Mouse (Mus musculus): ENCODE results near the gene Klhl42.

Gene Klhl42

DNA sequence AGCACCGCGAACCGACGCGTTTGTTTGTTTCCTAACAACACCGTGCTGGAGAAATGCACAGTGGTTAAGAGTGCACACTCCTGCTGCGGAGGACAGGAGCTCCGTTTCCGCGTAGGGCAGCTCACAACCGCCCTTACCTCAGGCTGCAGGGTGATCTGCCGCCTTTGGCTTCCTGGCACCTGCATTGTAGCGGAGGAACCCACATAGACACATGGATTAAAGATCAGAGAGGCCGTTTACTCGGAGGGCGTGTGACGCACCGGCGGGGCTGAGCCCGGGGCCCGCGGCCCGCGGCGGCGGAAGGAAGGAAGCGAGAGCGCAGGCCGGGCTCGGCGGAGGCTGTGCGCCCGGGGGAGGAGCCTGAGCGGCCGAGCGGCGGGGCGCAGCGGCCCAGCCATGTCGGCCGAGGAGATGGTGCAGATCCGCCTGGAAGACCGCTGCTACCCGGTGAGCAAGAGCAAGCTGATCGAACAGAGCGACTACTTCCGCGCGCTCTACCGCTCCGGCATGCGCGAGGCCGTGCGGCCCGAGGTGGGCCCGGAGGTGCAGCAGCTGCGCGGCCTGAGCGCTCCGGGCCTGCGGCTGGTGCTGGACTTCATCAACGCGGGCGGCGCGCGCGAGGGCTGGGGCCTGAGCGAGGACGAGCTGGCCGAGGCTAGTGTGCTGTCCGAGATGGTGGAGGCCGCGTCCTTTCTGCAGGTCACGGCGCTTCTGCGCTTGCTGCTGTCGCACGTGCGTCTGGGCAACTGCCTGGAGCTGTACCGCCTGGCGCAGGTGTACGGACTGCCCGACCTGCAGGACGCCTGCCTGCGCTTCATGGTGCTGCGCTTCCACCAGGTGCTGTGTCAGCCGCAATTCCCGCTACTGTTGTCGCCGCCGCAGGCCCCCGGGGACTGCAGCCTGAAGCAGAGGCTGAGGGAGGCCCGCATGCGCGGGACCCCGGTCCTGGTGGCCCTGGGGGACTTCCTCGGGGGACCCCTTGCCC lies at the start of gene Klhl42:
Gene Klhl42 (plus strand): TSS at position 244 of the 985 bp plus-strand sequence.
- peak; percentile 63 for DNase-seq (ENCODE audit: low read depth, low spot score)

DNA sequence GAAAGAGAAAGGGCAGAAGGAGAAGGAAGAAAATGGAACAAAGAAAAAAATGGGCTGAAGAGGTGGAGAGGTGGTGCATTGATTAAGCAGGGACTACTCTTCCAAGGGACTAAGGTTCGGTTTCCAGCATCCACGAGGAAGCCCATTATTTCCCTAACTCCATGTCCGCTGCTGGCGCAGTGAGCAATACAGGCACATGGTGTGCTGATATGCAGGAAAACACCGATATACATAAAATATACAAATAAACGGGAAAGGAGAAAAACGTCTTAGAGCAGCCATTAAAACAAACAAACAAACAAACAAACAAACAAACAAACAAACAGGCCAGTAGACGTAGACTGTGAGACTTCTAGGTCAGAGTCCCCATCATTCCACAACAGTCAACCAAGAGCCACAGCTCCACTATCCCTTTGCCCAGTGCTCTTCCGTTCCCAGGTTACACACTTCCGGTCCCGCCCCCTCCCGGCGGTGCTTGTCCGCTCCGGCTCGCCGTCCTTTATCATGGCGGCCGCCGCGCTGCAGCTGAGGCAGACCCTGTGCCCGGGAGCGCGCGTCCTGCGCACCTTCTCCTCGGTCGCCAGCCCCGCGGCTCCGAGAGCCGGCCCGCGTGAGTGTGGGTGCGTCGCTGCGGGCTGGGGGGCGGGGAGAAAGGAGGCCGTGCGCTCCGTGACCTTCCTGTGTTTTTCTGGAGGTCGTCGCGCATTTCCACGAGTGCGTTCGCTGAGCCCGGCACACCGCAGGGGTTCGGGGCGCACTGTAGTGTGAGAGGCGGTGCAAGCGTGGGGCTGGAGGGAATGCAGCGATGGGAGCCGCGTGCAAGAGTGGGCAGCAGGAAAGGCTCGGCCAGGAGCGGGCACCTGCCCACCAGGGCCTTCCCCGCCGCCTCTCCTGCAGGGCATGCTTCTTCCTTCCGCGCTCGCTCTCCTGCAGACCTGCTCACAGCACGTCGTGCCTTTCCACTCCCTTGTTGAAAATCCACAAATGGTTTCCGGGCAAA lies 48.6 kb upstream of the Klhl42 start, which contains the start of gene Mrps35:
Gene Mrps35 (plus strand): TSS at position 474 of the 1,000 bp plus-strand sequence.
- DNase-seq (ENCODE audit: low read depth, low spot score) = peak; percentile 89

DNA sequence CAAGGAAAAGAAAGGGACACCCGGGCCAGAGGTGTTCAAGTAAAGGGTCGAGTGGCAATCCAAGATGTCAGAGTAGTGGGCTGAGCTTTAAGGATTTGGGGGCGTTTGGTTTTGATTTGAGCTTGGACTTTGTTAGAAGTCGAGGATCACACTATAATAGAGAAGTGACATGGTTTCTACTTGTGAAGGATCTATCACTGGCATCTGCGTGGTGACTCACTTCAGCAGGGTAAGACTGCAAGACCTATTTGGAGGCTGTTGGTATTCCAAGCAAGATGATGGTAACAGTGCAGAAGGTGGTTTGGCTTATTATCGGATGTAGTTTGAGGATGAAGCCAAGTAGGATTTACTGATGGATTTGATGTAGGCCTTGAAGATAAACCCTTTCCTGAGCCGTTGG lies 47.5 kb upstream of the Klhl42 start:
- DNase-seq (ENCODE audit: low read depth, low spot score) = no peak

DNA sequence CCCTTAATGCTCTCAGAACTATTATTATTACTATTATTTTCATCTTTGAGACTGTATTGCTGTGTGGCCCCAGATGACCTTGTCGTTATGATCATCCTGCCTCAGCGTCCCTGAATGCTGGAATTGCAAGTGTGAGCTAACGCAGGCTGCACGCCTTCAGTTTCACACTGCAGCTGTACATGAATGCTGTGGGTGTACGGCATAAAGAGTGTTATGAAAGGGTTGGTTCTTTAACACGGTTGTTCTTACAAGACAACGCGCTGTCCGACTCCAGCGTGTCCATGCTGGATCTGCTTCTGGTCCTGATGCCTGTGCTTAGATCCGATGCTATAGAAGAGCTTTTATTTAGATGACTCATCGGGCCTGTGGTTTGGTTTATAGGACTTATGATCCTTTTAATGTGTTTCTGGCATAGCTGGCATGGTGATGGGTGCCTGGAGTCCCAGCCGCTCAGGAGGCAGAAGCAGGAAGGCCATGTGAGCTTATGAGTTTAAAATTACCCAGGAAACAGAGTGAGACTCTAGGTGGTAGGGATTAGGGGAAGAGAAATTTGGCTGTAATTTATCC lies 41.9 kb upstream of the Klhl42 start:
- no peak for DNase-seq (ENCODE audit: low read depth, low spot score)

DNA sequence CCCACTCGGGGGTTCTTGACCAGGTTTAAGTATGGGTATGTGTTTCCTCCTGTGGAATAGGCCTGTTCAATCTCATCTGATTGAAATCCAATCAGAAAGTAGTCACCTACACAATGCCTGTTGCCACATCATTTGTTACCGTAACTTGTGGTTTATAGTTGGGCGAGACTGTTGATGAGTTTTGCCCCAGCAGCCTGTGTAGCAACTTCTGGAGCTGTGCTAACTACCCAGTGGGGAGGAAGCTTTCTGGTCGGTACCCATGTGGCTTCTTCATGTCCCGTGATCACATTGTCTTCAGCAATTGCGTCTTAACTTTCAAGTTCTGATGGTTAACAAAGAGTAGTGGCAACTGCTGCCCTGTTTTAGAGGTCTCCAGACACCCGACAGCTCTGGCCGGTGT lies 39.5 kb upstream of the Klhl42 start:
- DNase-seq (ENCODE audit: low read depth, low spot score) = no peak

DNA sequence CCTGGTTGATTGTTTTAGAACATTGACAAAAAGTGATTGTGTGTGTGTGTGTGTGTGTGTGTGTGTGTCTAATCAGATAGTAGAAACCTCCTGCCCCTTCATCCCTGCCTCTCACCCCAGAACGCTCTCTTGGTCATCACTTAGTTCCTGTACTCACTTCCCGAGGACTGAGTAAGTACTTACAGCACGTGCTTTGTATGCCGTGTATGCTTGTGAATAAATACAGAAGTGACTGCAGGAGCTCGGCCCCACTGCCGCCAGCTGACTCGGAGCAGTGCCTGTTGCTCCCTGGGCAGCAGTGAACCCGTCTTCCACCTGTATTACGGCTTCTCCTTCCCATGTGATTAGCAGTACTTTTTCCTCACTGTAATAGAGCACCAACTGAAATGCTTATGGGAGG lies 38.7 kb upstream of the Klhl42 start:
- DNase-seq (ENCODE audit: low read depth, low spot score) = no peak

DNA sequence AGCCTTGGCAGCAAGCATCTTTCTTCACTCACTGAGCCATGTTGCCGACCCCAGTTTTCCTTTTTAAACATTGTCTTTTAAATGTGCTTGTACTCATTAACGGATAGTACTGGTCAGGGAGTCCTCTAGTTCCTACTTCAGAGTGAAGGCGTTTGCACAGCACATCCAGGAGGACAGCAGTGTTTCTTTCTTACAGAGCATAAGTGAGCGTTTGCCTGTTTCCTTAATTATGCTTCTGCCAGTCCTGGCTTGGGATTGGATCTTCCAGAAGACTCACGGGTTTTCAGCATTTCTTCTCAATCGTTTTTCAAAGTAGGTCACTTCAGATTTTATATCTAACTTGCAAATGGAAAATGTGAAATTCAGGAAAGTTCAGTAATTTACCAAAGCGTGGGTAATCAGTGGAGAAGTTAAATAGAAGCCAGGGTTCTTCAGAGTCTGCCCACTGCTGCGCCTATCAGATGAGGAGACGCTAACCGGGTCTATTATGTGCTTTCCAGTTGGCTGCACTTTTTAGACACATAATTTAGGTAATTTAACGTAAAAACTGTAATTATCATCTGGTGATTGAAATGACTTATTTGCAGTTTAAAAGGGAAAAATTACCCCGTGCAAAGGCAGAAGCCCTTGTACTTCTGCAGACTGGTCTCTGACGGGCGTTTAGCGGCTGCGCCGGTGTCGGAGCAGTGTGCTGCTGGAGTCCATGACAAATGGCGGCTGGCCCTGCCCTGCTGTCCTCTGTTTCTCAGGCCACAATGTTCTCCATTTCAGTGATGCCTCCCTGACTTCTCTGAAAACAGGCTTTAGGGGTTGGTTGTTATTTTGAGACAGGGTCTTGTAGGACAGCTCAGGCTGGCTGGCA lies 37.2 kb upstream of the Klhl42 start:
- no peak for DNase-seq (ENCODE audit: low read depth, low spot score)

DNA sequence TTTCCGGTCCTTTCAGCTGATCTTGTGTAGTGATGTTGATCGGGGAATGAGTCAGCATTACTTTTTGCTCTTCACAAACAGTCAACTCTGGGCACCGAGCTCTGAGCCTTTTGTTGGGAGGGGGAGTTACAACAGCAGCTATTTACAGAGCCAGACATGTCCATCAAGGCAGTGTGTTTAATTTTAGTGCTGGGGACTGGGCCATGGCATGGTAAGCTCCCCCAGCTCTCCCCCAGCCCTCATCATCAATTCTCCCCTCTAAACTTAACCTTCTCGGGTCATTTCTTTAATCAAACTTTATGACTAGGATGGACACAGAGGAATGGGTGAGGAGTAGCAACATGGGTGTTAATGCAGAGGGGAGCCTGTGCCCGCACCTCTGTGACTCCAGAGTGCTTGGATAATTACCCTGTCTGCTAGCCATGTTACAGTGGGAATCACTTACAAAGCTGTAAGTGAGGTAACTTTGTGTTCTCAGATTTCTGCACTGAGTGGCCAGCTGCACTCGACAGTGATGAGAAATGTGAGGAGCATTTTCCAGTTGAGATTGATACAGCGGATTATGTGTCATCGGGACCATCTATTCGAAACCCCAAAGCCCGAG lies 35.7 kb upstream of the Klhl42 start:
- DNase-seq (ENCODE audit: low read depth, low spot score) = no peak

DNA sequence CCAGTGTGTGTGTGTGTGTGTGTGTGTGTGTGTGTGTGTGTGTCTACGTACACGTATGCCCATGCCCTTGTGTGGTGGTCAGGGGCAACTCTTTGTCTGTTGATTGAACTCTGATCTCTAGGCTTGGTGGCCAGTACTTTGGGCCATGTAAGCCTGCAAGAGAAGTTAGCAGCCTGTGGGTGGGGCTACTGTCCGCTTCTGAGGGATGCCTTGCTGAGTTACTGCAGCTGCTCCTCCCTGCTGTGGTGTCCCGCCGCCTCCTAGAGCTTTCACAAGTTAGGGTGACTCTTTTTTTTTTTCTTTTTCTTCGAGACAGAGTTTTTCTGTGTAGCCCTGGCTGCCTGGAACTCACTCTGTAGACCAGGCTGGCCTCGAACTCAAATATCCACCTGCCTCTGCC lies 31.9 kb upstream of the Klhl42 start:
- no peak for DNase-seq (ENCODE audit: low read depth, low spot score)

DNA sequence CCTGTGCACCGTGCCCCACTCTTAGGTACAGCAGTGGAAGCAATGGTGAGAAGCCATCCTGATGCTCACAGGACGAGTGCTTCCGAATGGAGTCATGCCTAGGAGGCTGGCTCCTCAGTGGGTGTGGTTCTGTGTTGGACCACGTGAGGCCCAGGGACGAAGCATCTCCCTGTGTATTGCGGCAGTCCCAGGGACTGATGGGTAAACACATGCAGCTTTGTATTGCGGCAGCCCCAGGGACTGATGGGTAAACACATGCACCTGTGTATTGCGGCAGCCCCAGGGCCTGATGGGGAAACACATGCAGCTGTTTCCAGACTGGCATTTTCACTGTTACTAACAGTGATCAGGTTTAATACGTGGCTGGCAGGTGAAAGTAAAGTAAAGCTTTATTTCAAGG lies 29.5 kb upstream of the Klhl42 start:
- no peak for DNase-seq (ENCODE audit: low read depth, low spot score)

DNA sequence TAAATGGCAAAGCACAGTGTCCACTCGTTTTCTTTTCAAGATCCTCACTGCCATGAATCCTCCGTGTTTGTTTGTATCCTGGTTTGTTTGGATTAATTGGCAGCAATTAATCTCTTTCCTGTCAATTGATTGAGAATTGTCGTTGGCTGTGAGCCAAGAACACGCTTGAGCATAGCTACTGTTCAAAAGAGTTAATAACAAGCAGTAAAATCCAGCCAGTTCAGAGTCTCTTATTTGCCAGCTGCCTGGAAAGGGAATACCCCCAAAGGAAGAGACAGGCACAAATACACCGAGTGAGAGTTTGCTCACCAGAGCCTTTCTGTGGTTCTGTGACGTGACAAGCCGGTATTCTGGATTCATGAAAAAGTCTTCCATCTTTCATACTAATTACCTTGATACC lies 29.1 kb upstream of the Klhl42 start:
- DNase-seq (ENCODE audit: low read depth, low spot score) = no peak

DNA sequence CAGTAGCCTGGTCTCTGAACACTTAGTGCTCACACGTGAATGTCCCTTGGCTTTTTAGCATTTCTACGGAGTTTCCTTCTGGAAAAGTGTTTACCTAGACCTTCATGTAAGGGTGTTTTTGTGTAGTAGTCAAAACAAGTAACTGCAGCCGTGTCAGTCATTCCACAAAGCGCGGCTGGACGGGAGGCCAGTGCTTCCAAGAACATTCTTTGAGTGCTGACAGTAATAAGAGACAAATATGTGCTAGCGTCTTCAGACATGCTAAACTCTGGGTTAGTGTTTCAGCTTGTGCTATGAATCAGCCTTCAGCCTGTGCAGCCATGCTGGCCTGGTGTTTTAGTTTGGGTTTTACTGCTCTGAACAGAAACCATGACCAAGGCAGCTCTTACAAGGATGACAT lies 28.5 kb upstream of the Klhl42 start:
- DNase-seq (ENCODE audit: low read depth, low spot score) = no peak

DNA sequence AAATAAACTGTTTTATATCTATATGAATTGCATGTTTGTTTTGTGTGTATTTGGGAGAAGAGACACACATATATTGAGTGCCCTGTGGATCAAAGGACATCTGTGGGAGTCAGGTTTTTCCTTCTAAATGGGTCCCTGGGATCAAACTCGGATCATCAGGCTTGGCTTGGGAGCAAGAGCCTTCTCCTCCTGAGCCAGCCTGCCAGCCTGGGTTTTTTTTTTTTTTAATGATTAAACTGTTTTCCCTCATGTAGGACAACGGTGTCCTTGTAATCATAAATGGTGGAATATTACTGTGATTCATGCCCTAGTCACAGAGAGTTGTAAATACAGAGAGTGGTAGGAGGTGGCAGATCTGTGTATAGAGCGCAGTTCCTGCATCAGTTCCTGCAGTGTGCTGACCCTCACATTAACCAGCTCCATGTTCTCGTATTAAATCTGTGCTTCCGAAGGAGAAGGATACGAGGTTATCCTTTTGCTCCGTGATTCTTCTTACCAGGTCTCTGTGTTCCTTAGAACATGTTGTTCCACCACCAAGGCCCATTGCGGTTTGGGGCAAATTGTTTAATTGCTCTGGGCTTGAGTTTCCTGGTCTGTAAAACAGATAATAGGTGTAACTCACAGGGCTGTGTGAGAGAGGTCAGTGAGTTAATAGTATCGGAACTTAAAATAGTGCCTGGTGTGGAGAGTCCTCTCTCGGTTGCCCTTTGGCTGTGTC lies 26.8 kb upstream of the Klhl42 start:
- no peak for DNase-seq (ENCODE audit: low read depth, low spot score)

DNA sequence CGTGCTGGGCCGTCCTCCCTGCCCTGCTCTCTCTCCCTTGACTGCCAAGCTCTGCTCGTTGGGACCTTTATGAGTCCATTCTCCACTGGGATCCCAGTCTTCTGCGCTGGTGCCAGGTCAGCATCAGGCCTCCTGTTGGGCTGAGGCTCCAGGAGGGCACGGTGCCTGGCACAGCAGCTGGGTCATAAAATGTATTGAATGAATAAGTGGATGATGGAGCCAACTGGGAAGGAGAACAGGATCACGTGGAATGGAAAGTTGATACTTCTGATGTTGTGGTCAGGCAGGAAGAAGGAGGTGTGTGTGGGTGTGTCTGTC lies 26.3 kb upstream of the Klhl42 start:
- no peak for DNase-seq (ENCODE audit: low read depth, low spot score)

DNA sequence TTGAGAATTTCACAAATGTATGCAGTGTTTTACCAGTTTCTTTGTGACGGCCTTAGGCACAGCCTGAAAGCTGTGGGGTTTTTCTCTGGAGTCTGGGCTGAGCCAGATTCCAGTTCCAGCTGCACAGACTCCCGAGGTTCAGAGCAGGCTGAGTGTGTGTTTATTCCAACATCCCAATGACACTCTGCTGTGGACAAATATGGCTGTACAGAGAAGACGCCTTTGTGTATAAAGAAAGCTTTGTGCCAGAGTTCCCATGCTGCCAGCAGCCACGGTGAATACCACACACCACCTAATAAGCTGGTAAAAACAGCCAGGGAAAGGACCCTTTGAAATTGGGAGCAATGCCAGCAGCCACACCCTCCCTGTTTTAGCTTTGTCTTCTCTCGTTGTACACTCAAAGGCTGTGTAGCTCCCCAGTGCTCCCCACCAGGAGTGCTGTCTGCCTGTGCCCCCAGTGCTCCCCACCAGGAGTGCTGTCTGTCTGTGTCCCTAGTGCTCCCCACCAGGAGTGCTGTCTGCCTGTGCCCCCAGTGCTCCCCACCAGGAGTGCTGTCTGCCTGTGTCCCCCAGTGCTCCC lies 15.3 kb upstream of the Klhl42 start:
- no peak for DNase-seq (ENCODE audit: low read depth, low spot score)

DNA sequence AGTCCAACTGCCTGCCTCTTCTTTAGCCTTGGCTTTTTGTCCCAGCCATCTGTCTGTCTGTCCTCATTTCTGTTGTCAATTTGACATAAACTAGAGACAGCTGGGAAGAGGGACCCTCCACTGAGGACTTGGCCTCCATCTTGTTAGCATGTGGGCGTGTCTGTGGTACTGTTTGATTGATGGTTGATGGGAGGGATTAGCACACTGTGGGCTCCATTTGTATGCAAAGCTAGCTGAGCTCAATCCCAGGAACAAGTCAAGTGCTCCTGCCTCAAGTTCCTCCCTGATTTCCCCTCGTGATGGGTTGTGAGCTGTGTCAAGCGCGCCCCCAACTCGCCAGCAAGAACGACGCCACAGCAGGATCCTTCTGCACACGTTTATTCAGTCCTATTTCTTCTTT lies 14.3 kb upstream of the Klhl42 start:
- DNase-seq (ENCODE audit: low read depth, low spot score) = no peak

DNA sequence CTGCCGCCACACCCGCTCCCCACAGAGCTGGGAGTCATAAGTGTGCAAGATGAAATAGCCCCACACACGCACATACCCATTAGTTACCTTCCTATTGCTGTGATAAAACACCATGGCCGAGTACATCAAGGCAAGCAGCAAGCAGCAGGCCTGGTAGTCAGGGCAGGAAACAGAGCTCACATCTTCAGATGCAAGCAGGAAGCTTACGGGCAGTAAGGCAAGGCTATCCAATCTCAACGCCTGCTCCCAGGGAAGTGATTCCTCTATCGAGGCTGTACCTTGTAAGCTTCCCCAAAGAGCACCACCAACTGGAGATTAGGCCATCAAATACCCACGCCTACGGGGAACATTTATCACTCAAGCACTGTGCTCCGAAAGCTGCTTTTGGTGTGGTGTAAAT lies 11.3 kb upstream of the Klhl42 start:
- no peak for DNase-seq (ENCODE audit: low read depth, low spot score)

DNA sequence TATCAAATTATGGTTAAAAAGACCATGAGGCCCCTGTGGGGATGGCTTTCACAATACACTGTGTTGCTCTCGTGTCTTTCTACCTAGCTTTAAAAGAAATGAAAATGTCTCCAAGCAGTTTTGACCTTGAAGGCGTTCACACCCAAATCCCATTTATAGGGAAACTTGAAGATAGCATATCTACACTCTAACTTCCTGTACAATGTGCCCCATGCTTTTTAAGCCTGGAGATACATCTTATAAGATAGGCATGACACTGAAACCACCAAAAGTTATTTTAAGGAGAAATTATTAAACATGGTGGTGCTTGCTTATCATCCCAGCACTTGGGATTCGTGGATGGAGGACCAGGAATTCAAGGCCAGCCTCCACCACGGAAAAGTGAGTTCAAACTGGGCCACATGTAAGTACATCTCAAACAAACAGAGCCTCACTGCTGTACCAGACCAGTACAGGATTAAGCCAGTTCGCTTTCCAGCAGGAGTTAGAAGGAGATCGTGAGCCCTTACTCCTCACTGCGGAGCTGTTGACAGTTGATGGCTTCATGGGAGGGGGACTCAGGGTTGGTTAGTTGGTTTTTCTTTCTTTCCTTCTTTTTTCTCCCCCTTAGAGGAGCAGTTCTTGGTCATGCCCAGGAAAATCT lies 5.7 kb upstream of the Klhl42 start:
- no peak for DNase-seq (ENCODE audit: low read depth, low spot score)

DNA sequence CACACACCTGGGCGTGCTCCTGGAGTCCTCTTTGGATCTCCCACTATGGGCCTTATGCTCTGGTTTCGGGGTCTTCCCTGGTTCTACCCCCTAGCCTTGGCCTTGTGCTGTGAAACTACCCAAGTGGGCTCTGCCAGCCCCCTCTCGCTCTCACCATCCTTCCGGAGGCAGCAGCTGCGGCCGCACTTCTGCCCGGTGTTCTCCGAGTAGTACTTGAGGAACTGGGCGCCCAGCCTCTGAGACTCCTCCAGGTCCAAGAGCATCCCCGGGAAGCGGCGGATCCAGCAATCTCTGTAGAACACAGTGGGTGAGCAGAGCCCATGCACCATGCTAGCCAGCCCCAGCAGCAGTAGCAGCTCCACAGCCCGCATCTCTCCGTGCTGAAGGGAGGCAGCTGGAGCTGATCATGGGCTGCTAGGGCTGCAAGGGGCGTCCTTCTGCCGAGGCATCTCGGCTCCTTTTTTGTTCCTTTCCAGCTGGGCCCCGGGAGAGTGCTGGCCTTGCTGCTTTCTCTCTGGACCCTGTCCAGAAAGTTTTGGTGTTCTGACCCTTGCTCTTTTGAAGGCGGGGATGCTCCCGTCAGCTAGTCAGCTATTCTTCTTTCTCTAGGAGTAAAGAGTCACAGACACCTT lies 4.5 kb upstream of the Klhl42 start, which contains the start of gene Mansc4:
Gene Mansc4 (minus strand): TSS at position 439 of the 632 bp plus-strand sequence.
- peak; percentile 45 for DNase-seq (ENCODE audit: low read depth, low spot score)

Data from mesoderm, embryonic 11.5 days (tissue).